Mouse (Mus musculus) hindbrain, embryonic 13.5 days (tissue): ENCODE measurements around the gene Pdap1. TPM values are rescaled to one million over a fixed set of nuclear protein-coding genes. Genes with fewer than 3 reads are reported as not detected.
"Not testable (repeated sequence)": the region's sequence is repeated elsewhere in the genome, so short reads cannot be mapped to it uniquely, and the experiment has no call there.

Experiments used
- ATAC-seq: fragments of 200-750 bp; cut with Nextera tagmentation; 2 replicates; pipeline ENCODE4 v1.8.0; 2017; ENCODE audit warnings: moderate TSS enrichment; ENCODE audit not compliant: low FRiP score
- H3K27ac ChIP-seq: fragments of 300-500 bp; sonication (generic); 2 replicates; pipeline ENCODE4 v1.5.1; 2015; ENCODE audit warnings: inconsistent platforms, mild to moderate bottlenecking, moderate library complexity
- H3K27me3 ChIP-seq: fragments of 300-500 bp; sonication (generic); 2 replicates; pipeline ENCODE4 v1.6.1; 2015; ENCODE audit warnings: mild to moderate bottlenecking, inconsistent platforms
- H3K36me3 ChIP-seq: fragments of 300-500 bp; sonication (generic); 2 replicates; pipeline ENCODE4 v1.6.1; 2015; ENCODE audit warnings: mild to moderate bottlenecking, inconsistent platforms
- H3K4me1 ChIP-seq: fragments of 300-500 bp; sonication (generic); replicated peaks from 2 replicates; pipeline ENCODE4 v1.6.1; 2015; ENCODE audit warnings: inconsistent platforms
- H3K4me2 ChIP-seq: fragments of 300-500 bp; sonication (generic); 2 replicates; pipeline ENCODE4 v1.6.1; 2015; ENCODE audit warnings: inconsistent platforms, mild to moderate bottlenecking, moderate library complexity
- H3K4me3 ChIP-seq: fragments of 300-500 bp; sonication (generic); 2 replicates; pipeline ENCODE4 v1.5.1; 2015; ENCODE audit warnings: mild to moderate bottlenecking, inconsistent platforms
- H3K9ac ChIP-seq: fragments of 300-500 bp; sonication (generic); 2 replicates; pipeline ENCODE4 v1.6.1; 2015; ENCODE audit warnings: mild to moderate bottlenecking, inconsistent platforms
- H3K9me3 ChIP-seq: fragments of 300-500 bp; sonication (generic); 2 replicates; pipeline ENCODE4 v1.6.1; 2016; ENCODE audit warnings: inconsistent platforms
- WGBS: fragments of 180-500 bp; shearing (Covaris S2); methylation state at CpG from one replicate; pipeline ENCODE4 v1.1.7; 2015; 5-methylcytosine and 5-hydroxymethylcytosine counted together
- polyA plus RNA-seq: library from polyadenylated mRNA; unstranded; fragments of >200 nt; fragmentation: Nextera tagmentation; extraction: Ambion mirVana; gene quantifications from 2 replicates; pipeline ENCODE4 v1.2.1, GENCODE M21; 2015

Pdap1 gene
- polyA plus RNA-seq, 1 experiment from 2014 or later = 136 TPM

GRCm38 (mm10) chr5:145140611-145141010, 573 bp upstream of the Pdap1 start:
- H3K36me3 ChIP-seq = peaks cover 61% of the 10 kb centered on the region
- ATAC-seq = no peak

DNA sequence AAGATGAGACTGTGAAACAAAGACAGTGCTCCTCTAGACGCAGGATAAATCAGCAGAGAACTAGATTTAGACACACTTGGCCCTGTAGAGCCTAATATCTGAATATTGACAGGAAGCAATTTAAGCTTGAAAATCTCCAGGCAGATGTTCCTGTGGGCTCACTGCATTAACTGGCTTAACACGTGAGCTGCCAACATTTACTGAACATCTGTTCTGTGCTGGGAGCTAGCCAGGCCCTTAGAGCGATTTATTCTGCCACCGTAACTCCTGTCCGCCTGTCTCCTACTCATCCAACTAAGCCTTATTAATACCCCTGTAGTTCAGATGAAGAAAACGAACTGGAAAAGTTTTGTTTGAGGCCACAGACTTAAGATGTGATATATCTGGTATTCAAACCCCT, 1.2 kb downstream of the Pdap1 start:
- no peaks in the 10 kb centered on the region for H3K9me3 ChIP-seq
- peak overlapping the region; percentile 94; the same call in 1 of the 2 replicates for H3K27ac ChIP-seq
- H3K4me2 ChIP-seq = peak overlapping the region; percentile 94
- H3K27me3 ChIP-seq = no peaks in the 10 kb centered on the region
- no peak for ATAC-seq
- peak overlapping the region; percentile 92 for H3K9ac ChIP-seq
- H3K4me3 ChIP-seq = peak overlapping the region; percentile 94
- peaks cover 36% of the 10 kb centered on the region for H3K4me1 ChIP-seq
- H3K36me3 ChIP-seq = peaks cover 61% of the 10 kb centered on the region
- 19% methylated on average over 6 of the region's 6 CpGs for WGBS

More at GRCm38 (mm10) chr5:145140611-145141010, 573 bp upstream of the Pdap1 start:
- no peaks in the 10 kb centered on the region for H3K27me3 ChIP-seq
- H3K9ac ChIP-seq = peak overlapping the region; percentile 92
- H3K27ac ChIP-seq = peak overlapping the region; percentile 94
- peaks cover 36% of the 10 kb centered on the region for H3K4me1 ChIP-seq
- peak overlapping the region; percentile 94 for H3K4me2 ChIP-seq
- 1% methylated on average over 18 of the region's 18 CpGs for WGBS
- no peaks in the 10 kb centered on the region for H3K9me3 ChIP-seq
- H3K4me3 ChIP-seq = peak overlapping the region; percentile 94

GRCm38 (mm10) chr5:145133275-145133674, 6.8 kb downstream of the Pdap1 start:
- WGBS = 91% methylated on average over 6 of the region's 6 CpGs
- H3K9ac ChIP-seq, H3K4me2 ChIP-seq, ATAC-seq, H3K27ac ChIP-seq, H3K4me3 ChIP-seq, H3K27me3 ChIP-seq, H3K9me3 ChIP-seq: not testable (repeated sequence)
- H3K4me1 ChIP-seq = peaks cover 13% of the 10 kb centered on the region
- H3K36me3 ChIP-seq = peaks cover 93% of the 10 kb centered on the region

DNA sequence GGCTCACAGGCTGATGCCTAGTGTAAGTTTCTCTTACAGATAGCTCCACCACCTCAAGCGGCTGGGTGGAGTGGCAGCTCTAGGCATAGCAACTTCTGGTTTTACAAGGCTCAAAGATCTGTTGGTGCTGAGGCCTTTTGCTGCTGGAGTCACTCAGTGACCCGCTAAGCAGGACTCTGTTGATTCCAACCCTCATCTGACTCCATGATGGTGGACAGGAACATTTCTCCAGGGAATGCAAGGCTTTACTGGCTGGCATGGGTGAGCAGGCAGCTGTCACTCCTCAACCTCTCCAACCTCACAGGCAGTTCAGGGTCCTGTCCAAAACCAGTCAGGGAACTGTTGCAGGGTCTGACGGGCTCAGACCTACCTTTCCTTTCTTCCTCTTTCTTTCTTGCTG, 9.0 kb downstream of the Pdap1 start:
- H3K4me2 ChIP-seq = no peak overlapping the region
- peaks cover 96% of the 10 kb centered on the region for H3K36me3 ChIP-seq
- 95% methylated on average over 3 of the region's 3 CpGs for WGBS
- no peak overlapping the region for H3K9ac ChIP-seq
- H3K27me3 ChIP-seq = no peaks in the 10 kb centered on the region
- no peak overlapping the region for H3K27ac ChIP-seq
- H3K9me3 ChIP-seq = no peaks in the 10 kb centered on the region
- ATAC-seq = no peak
- H3K4me1 ChIP-seq = no peaks in the 10 kb centered on the region
- no peak overlapping the region for H3K4me3 ChIP-seq

DNA sequence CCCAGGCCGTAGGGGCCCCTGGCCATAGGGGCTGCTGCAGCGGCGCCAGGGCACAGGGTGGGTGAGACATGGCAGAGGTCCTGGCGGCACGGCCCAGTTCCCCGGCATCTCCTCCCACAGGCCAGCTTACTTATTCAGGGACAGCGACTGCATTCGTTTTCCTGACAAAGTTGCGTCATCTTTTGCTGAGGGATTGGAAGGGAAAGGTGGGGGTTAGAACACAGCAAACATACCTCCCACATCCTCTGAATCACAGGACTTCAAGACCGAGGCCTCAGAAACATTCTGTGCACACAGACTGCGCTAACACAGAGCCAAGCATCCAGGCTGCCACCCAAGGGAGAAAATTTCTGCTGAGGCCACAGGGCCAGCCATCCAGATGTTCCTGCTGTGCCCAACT, 9.8 kb downstream of the Pdap1 start:
- ATAC-seq = no peak
- 93% methylated on average over 11 of the region's 11 CpGs for WGBS
- Histone ChIP-seq H3K4me2 (no peak overlapping the region), H3K36me3 (peaks cover 96% of the 10 kb centered on the region), H3K4me3 (no peak overlapping the region), H3K27ac (no peak overlapping the region), H3K27me3 (no peaks in the 10 kb centered on the region), H3K9me3 (no peaks in the 10 kb centered on the region), H3K4me1 (no peaks in the 10 kb centered on the region), H3K9ac (no peak overlapping the region)

DNA sequence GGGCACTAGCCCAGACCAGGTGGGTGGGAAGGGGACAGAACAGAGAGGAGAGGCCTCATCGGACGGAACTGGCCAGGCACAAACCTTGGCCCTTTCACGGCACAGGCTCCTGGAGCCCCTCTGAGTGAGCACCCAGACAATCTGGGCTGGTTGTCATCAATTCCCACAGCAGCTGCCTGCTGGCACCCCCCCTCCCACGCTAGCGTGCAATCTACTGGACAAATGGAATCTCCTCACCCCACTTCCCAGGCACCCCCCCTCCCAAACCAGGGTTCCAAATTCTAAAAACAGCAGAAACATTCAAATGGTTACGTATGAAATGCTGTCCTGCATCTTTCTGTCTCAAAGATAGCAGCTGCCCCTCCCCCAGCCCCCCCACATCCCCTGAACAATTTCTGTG, 10.3 kb downstream of the Pdap1 start:
- H3K27ac ChIP-seq, H3K4me2 ChIP-seq, H3K4me1 ChIP-seq, H3K27me3 ChIP-seq, H3K9me3 ChIP-seq, H3K4me3 ChIP-seq, ATAC-seq, H3K9ac ChIP-seq: not testable (repeated sequence)
- 95% methylated on average over 6 of the region's 6 CpGs for WGBS
- peaks cover 96% of the 10 kb centered on the region for H3K36me3 ChIP-seq

- H3K27ac ChIP-seq = no peak overlapping the region
- ATAC-seq = no peak
- 93% methylated on average over 4 of the region's 4 CpGs for whole genome bisulfite sequencing
Measured at GRCm38 (mm10) chr5:145129124-145129523, 10.9 kb downstream of the Pdap1 start.

DNA sequence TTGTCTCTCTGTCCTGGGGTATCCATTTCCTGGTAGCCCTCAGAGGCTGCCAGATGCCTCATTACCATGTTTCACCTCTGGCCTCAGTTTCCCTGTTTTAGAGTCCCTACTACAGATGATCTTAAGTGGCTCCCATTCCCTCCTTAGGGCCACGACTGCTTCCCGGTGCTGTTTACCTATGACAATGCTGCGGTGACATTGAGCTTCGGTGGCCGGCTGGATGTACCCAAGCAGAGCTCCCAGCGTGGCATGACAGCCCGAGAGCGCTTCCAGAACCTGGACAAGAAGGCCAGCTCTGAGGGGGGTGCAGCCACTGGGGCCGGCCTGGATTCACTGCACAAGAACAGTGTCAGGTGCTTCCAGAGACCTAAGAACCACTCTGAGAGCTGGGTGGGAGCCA, 13.5 kb downstream of the Pdap1 start:
- 96% methylated on average over 9 of the region's 9 CpGs for WGBS
- H3K36me3 ChIP-seq = peaks cover 84% of the 10 kb centered on the region
- H3K27ac ChIP-seq = no peak overlapping the region
- no peaks in the 10 kb centered on the region for H3K27me3 ChIP-seq
- H3K4me2 ChIP-seq = no peak overlapping the region
- H3K9me3 ChIP-seq = no peaks in the 10 kb centered on the region
- no peak overlapping the region for H3K4me3 ChIP-seq
- H3K9ac ChIP-seq = no peak overlapping the region
- no peak for ATAC-seq
- no peaks in the 10 kb centered on the region for H3K4me1 ChIP-seq

More at GRCm38 (mm10) chr5:145129124-145129523, 10.9 kb downstream of the Pdap1 start:
- no peak overlapping the region for H3K4me3 ChIP-seq
- H3K9ac ChIP-seq = no peak overlapping the region
- no peaks in the 10 kb centered on the region for H3K4me1 ChIP-seq
- H3K36me3 ChIP-seq = peaks cover 96% of the 10 kb centered on the region
- no peak overlapping the region for H3K4me2 ChIP-seq
- H3K27me3 ChIP-seq = no peaks in the 10 kb centered on the region
- no peaks in the 10 kb centered on the region for H3K9me3 ChIP-seq

DNA sequence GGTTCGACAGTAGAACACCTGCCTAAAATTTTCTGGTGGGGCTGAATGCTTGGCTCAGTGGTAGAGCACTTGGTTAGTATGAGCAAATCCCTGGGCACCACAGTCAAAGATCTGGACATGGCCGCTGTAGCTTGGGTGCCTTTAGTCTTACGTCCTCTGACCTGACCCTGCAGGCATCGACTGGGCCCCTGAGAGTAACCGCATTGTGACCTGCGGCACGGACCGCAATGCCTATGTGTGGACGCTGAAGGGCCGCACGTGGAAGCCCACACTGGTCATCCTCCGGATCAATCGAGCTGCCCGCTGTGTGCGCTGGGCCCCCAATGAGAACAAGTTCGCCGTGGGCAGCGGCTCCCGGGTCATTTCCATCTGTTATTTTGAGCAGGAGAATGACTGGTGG, 16.6 kb downstream of the Pdap1 start:
- Histone ChIP-seq H3K4me2 (no peak overlapping the region), H3K9ac (no peak overlapping the region), H3K27me3 (no peaks in the 10 kb centered on the region), H3K4me3 (no peak overlapping the region), H3K36me3 (peaks cover 55% of the 10 kb centered on the region), H3K9me3 (no peaks in the 10 kb centered on the region; the same call in 1 of the 2 replicates), H3K4me1 (no peaks in the 10 kb centered on the region), H3K27ac (no peak overlapping the region)
- WGBS = 93% methylated on average over 19 of the region's 19 CpGs
- no peak for ATAC-seq

DNA sequence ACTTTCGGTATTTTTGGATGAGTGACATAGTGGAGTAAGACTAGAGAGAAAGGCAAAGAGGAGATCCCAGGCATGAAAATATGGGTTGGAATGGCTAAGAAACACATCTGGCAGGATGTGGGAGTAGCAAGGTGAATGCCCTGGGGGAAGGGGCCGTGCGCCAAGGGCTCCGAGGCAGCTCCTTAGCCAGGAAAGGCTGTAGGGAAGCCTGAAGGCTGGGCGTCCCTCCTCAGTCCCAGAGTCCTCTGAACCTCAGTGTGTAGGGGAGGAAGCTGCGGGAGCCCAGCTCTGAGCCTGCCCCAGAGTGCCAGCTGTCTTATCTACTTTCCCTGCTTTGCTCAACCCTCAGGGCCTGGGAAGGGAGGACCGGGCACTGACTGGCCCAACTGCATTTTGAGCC, 19.1 kb downstream of the Pdap1 start:
- Histone ChIP-seq H3K4me1 (0 out of 2 replicates have a peak, but pooled peaks cover 3% of the 10 kb centered on the region), H3K36me3 (peaks cover 31% of the 10 kb centered on the region), H3K4me2 (no peak overlapping the region), H3K9me3 (no peaks in the 10 kb centered on the region; the same call in 1 of the 2 replicates), H3K27me3 (peaks cover 2% of the 10 kb centered on the region; the same call in 1 of the 2 replicates), H3K27ac (no peak overlapping the region), H3K4me3 (no peak overlapping the region), H3K9ac (no peak overlapping the region)
- 82% methylated on average over 7 of the region's 7 CpGs for WGBS
- no peak for ATAC-seq

DNA sequence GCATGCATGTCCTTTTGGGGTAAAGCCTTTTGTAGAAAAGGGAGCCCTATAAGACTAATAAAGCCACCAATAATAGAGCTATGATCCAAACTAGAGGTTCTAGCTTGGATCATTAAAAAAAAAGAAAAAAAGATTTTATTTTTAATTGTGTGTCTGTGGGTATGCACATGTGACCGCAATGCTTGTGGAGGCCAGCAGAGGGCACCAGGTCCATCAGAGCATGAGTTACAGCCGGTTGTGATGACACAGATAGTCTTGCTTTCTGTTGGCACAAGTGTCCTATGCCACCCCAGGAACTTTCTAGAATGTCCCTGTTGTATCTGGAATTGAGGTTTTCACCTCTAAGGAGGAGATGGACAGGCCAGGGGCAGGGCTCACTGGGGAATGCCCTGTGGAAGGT, 20.7 kb downstream of the Pdap1 start:
- ATAC-seq = no peak
- H3K9ac ChIP-seq = no peak overlapping the region
- 91% methylated on average over 2 of the region's 2 CpGs for WGBS

GRCm38 (mm10) chr5:145118461-145118860, 21.6 kb downstream of the Pdap1 start:
- H3K4me1 ChIP-seq = peaks cover 16% of the 10 kb centered on the region
- no peak overlapping the region for H3K4me2 ChIP-seq
- no peak overlapping the region for H3K9ac ChIP-seq
- no peaks in the 10 kb centered on the region; the same call in 1 of the 2 replicates for H3K9me3 ChIP-seq
- H3K36me3 ChIP-seq = peaks cover 7% of the 10 kb centered on the region
- 86% methylated on average over 5 of the region's 5 CpGs for WGBS
- ATAC-seq = no peak
- no peak overlapping the region for H3K27ac ChIP-seq
- H3K4me3 ChIP-seq = no peak overlapping the region
- H3K27me3 ChIP-seq = peaks cover 27% of the 10 kb centered on the region

More for the DNA sequence above, 20.7 kb downstream of the Pdap1 start:
- peaks cover 9% of the 10 kb centered on the region for H3K4me1 ChIP-seq
- H3K4me3 ChIP-seq = no peak overlapping the region
- H3K36me3 ChIP-seq = peaks cover 16% of the 10 kb centered on the region
- H3K9me3 ChIP-seq = no peaks in the 10 kb centered on the region; the same call in 1 of the 2 replicates
- peaks cover 18% of the 10 kb centered on the region for H3K27me3 ChIP-seq
- H3K27ac ChIP-seq = no peak overlapping the region
- no peak overlapping the region for H3K4me2 ChIP-seq

GRCm38 (mm10) chr5:145118005-145118404, 22.0 kb downstream of the Pdap1 start:
- peaks cover 2% of the 10 kb centered on the region for H3K36me3 ChIP-seq
- H3K4me3 ChIP-seq = no peak overlapping the region
- peaks cover 31% of the 10 kb centered on the region for H3K27me3 ChIP-seq
- no peak overlapping the region for H3K4me2 ChIP-seq
- ATAC-seq = no peak
- H3K9me3 ChIP-seq = no peaks in the 10 kb centered on the region; the same call in 1 of the 2 replicates
- 62% methylated on average over 6 of the region's 6 CpGs for WGBS
- no peak overlapping the region for H3K9ac ChIP-seq
- H3K27ac ChIP-seq = no peak overlapping the region
- peaks cover 16% of the 10 kb centered on the region for H3K4me1 ChIP-seq
